7 mouse cellular contexts compared by ENCODE assay signal in genomic region chr8:106870537-106871327, GRCm38 (mm10). TPM values are rescaled to one million over a fixed set of nuclear protein-coding genes. Genes with fewer than 3 reads are reported as not detected.
A peak's percentile ranks its signal among the peaks of the same experiment; 100 is the strongest.
DNase-seq lines count a peak whose midpoint lies in the region; ATAC-seq lines count a peak whose summit lies in the region.

No protein-coding gene starts in this region.

- DNase-seq in adrenal gland, adult (ENCODE audit: inconsistent age in 2 of 2, low spot score in 1 of 2), result peak; percentile 70 to 88
- DNase-seq in cerebellum, adult 9-11 months, result peak; percentile 39
- peak; percentile 36 to 43 for DNase-seq in frontal cortex, postnatal 25 days (ENCODE audit: low spot score in 2 of 2)
- peak; percentile 77 for DNase-seq in limb, embryonic 10.5 days (ENCODE audit: low spot score)
- peak; percentile 62 for DNase-seq in mesoderm, embryonic 11.5 days (ENCODE audit: low read depth, low spot score)
- peak; percentile 74 for DNase-seq in right cerebral cortex, postnatal 4 days

- H3K4me3 ChIP-seq in hindbrain, embryonic 13.5 days, result peak overlapping the region; percentile 68
- peak overlapping the region; percentile 63 for H3K4me3 ChIP-seq in limb, embryonic 10.5 days

- H3K9ac ChIP-seq in hindbrain, embryonic 13.5 days, result peak overlapping the region; percentile 83

- peak; percentile 80 for ATAC-seq in hindbrain, embryonic 13.5 days (ENCODE audit: low FRiP score)

- H3K4me2 ChIP-seq in hindbrain, embryonic 13.5 days, result peak overlapping the region; percentile 96

- no peaks in the 10 kb centered on the region for H3K9me3 ChIP-seq in hindbrain, embryonic 13.5 days
- no peaks in the 10 kb centered on the region for H3K9me3 ChIP-seq in limb, embryonic 10.5 days (replicated peaks)

- H3K36me3 ChIP-seq in hindbrain, embryonic 13.5 days, result peaks cover 12% of the 10 kb centered on the region
- peaks cover 19% of the 10 kb centered on the region for H3K36me3 ChIP-seq in limb, embryonic 10.5 days

- peaks cover 35% of the 10 kb centered on the region for H3K4me1 ChIP-seq in hindbrain, embryonic 13.5 days (replicated peaks)
- peaks cover 40% of the 10 kb centered on the region for H3K4me1 ChIP-seq in limb, embryonic 10.5 days

- peaks cover 64% of the 10 kb centered on the region for H3K27me3 ChIP-seq in hindbrain, embryonic 13.5 days
- peaks cover 78% of the 10 kb centered on the region for H3K27me3 ChIP-seq in limb, embryonic 10.5 days (ENCODE audit: low read depth, poor library complexity, severe bottlenecking)

- H3K27ac ChIP-seq in hindbrain, embryonic 13.5 days, result peak overlapping the region; percentile 71
- peak overlapping the region; percentile 71 for H3K27ac ChIP-seq in limb, embryonic 10.5 days

- under 1% methylated on average over 61 of the region's 63 CpGs for WGBS in hindbrain, embryonic 13.5 days
- WGBS in limb, embryonic 10.5 days, result under 1% methylated on average over 58 of the region's 63 CpGs

RNA-seq across cellular contexts. Expression of gene Has3, which starts 0.7 kb away (rescaled TPM):
- polyA plus RNA-seq in hindbrain, embryonic 13.5 days (2015; fragmentation: Nextera tagmentation; extraction: Ambion mirVana), result 0.53 and 0.88 TPM in 2 replicates
- polyA plus RNA-seq in limb, embryonic 10.5 days (2016; fragmentation: Nextera tagmentation; extraction: Ambion mirVana), result 0.06 and 0.13 TPM in 2 replicates

RNA-seq across cellular contexts. Expression of gene Utp4, which starts 22.7 kb away (rescaled TPM):
- polyA plus RNA-seq in hindbrain, embryonic 13.5 days (2015; fragmentation: Nextera tagmentation; extraction: Ambion mirVana), result 45.5 and 47.3 TPM in 2 replicates
- polyA plus RNA-seq in limb, embryonic 10.5 days (2016; fragmentation: Nextera tagmentation; extraction: Ambion mirVana), result 84.7 and 107 TPM in 2 replicates

Comparison
In these comparisons a context has a peak if more than half of its experiments do, and no peak if none do; other contexts are left out.
1. Peak in every context shown above with its lines: DNase-seq, ATAC-seq, H3K4me3 ChIP-seq and H3K27ac ChIP-seq.